Mouse (Mus musculus): ENCODE data around the gene Fbxl5. TPM values are rescaled to one million over a fixed set of nuclear protein-coding genes. Genes with fewer than 3 reads are reported as not detected.
A peak's percentile ranks its signal among the peaks of the same experiment; 100 is the strongest.

The Fbxl5 gene
- polyA plus RNA-seq, 1 experiment from 2014 or later = 41.8 TPM

DNA sequence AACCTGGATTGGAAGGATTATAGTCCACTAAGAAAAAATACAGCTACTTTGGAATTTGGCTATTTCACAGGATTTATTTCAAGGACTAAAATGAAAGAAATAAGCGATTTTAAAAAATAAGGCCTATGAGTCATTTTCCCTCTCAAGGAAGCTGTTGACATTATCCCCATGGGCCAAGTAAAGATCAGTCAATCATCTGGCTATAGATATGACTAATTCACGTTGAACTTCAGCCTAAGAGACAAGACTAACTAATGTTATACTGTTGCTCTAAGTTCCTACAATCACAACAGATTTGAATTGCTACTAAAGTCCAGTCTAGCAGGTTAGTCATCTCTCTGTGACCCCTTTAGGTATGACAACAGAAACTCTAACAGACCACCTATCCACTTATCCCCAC lies 37.4 kb downstream of the Fbxl5 start:
- Histone ChIP-seq H3K27me3 (ENCODE audit: control insufficient read depth, insufficient read depth, low read length) (no peaks in the 10 kb centered on the region), H3K4me1 (ENCODE audit: control insufficient read depth, insufficient read depth, low read length) (peaks cover 5% of the 10 kb centered on the region), H3K4me2 (no peak overlapping the region), H3K27ac (ENCODE audit: low read depth, low read length) (no peak overlapping the region), H3K4me3 (ENCODE audit: low read depth, low read length) (no peak overlapping the region), H3K9me3 (replicated peaks; ENCODE audit: control insufficient read depth, low read length) (no peaks in the 10 kb centered on the region), H3K9ac (ENCODE audit: low read depth, low read length) (no peak overlapping the region), H3K36me3 (ENCODE audit: control insufficient read depth, insufficient read depth, low read length) (no peaks in the 10 kb centered on the region)
- 66% methylated on average over 2 of the region's 2 CpGs for WGBS (ENCODE audit: insufficient replicate concordance)
- ATAC-seq (replicated peaks; ENCODE audit: insufficient number of reproducible peaks, low FRiP score, low TSS enrichment) = no peak

DNA sequence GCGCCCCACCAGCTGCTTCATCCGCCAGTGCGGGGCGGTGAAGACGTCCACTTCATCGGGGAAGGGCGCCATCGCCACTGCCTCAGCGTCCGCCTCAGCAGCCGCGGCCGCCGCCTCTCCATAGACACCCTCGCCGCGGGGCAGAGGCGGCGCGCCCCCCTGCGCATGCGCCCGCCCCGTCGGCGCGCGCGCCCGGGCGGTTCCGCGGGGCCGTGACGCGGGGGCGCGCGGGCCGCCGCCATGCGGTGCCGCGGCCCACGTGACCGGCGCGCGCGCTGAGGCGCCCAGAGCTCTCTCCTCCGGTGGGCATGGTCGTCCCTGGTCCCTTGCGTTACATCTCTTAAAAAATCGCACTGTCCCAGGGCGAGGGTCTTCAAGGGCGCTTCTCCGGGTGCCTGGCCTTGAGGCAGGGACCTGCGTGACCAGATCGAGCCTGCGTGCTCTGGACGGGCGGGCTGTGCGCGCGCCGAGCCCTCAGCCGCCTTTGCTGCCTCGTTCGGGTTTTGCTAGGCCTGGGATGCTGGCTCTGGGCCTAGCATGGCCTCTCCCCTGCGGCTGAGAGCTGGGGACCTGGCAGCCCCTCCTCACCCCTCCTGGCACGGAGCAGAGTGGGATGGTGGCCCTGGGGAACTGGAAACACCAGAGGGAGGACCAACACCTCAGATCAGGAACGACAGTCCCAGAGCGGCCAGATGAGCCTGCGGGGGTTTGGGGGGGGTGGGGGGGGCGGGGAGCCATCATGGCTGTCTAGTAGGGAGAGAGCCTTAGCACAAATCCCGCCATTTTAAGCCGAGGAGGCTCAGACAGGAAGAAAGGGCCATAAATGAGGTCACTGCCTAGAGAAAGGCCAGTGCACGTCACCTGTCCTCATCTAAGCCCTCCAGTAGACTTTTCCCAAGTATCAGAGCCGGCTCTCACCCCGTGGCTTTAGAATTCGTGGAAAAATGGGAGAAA lies 39.2 kb downstream of the Fbxl5 start:
- ATAC-seq (replicated peaks; ENCODE audit: insufficient number of reproducible peaks, low FRiP score, low TSS enrichment) = peak; percentile 90
- 5% methylated on average over 77 of the region's 82 CpGs for WGBS (ENCODE audit: insufficient replicate concordance)
- Histone ChIP-seq H3K9me3 (replicated peaks; ENCODE audit: control insufficient read depth, low read length) (no peaks in the 10 kb centered on the region), H3K27me3 (ENCODE audit: control insufficient read depth, insufficient read depth, low read length) (no peaks in the 10 kb centered on the region), H3K36me3 (ENCODE audit: control insufficient read depth, insufficient read depth, low read length) (no peaks in the 10 kb centered on the region), H3K4me3 (ENCODE audit: low read depth, low read length) (peak overlapping the region; percentile 91), H3K4me2 (peak overlapping the region; percentile 69), H3K27ac (ENCODE audit: low read depth, low read length) (peak overlapping the region; percentile 93), H3K9ac (ENCODE audit: low read depth, low read length) (peak overlapping the region; percentile 95), H3K4me1 (ENCODE audit: control insufficient read depth, insufficient read depth, low read length) (peaks cover 5% of the 10 kb centered on the region)

DNA sequence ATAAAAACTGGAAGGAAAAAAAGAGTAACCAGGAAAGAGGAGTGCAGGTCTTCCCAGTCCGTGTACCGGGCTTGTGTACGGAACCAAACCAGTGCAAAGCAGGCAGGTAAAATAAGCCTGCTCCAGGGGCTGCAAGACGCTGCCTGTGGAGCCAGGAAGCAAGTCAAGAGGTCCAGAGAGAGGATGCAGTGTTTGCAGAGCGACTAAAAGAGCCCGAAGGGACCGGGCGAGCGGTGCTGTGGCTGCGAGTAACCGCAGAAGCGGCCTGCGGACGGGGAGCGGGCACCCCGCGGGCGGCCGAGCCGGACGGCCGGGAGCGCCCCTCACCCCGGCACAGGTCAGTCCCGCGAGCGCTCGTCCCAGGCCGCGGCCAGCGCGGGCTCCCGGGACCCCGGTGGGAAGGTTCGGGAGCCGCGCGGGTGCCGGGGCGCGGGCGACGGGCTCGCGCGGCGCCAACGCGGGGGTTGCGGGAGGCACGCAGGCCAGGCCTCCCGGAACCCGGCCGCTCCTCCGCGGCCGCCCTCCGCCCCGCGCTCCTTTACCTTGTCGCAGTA lies 39.9 kb downstream of the Fbxl5 start:
- peak; percentile 74 for ATAC-seq (replicated peaks; ENCODE audit: insufficient number of reproducible peaks, low FRiP score, low TSS enrichment)
- H3K9ac ChIP-seq (ENCODE audit: low read depth, low read length) = peak overlapping the region; percentile 95
- H3K27me3 ChIP-seq (ENCODE audit: control insufficient read depth, insufficient read depth, low read length) = no peaks in the 10 kb centered on the region
- H3K4me3 ChIP-seq (ENCODE audit: low read depth, low read length) = peak overlapping the region; percentile 91
- peaks cover 5% of the 10 kb centered on the region for H3K4me1 ChIP-seq (ENCODE audit: control insufficient read depth, insufficient read depth, low read length)
- H3K9me3 ChIP-seq (replicated peaks; ENCODE audit: control insufficient read depth, low read length) = no peaks in the 10 kb centered on the region
- 0% methylated on average over 51 of the region's 61 CpGs for WGBS (ENCODE audit: insufficient replicate concordance)
- peak overlapping the region; percentile 93 for H3K27ac ChIP-seq (ENCODE audit: low read depth, low read length)
- peak overlapping the region; percentile 69 for H3K4me2 ChIP-seq
- no peaks in the 10 kb centered on the region for H3K36me3 ChIP-seq (ENCODE audit: control insufficient read depth, insufficient read depth, low read length)

DNA sequence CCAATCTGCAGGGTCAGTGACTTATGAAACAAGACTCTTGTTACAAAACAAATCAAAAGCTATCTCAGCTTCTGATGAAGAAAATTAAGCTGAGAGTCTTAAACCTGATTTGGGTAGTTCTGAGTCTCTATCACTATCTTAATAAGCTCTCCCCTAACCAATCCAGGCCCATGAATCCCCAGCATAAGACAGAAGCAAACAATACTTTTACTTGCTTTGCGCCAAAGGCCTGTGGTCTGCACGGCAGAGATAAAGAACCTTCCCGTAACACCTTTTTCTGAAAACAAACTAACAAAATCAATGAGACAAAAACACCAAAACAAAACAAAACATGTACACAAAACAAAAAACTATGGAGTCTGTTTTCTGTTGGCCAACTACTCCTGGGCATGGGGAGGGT lies 42.9 kb downstream of the Fbxl5 start:
- Histone ChIP-seq H3K4me3 (ENCODE audit: low read depth, low read length) (no peak overlapping the region), H3K4me1 (ENCODE audit: control insufficient read depth, insufficient read depth, low read length) (peaks cover 5% of the 10 kb centered on the region), H3K9ac (ENCODE audit: low read depth, low read length) (no peak overlapping the region), H3K4me2 (no peak overlapping the region), H3K36me3 (ENCODE audit: control insufficient read depth, insufficient read depth, low read length) (no peaks in the 10 kb centered on the region), H3K9me3 (replicated peaks; ENCODE audit: control insufficient read depth, low read length) (no peaks in the 10 kb centered on the region), H3K27me3 (ENCODE audit: control insufficient read depth, insufficient read depth, low read length) (no peaks in the 10 kb centered on the region), H3K27ac (ENCODE audit: low read depth, low read length) (no peak overlapping the region)
- 75% methylated on average over 3 of the region's 3 CpGs for WGBS (ENCODE audit: insufficient replicate concordance)
- ATAC-seq (replicated peaks; ENCODE audit: insufficient number of reproducible peaks, low FRiP score, low TSS enrichment) = no peak

DNA sequence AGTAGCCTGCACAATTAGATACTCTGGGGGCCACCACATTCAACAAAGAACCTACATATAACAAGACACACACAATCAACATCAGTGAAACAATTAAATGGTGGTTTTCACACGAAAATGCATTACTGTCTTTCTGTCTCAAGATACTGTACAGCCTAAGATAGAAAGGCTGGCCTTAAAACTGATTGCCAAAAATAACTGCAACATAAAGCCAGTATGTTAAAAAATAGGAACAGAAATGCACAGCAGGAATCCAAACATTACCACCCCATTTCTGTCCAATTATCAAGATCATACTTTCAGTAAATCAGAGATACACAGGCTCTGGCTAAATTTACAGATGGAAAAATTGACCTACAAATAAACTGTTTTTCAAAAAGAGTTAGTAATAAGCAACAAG lies 44.4 kb downstream of the Fbxl5 start:
- Histone ChIP-seq H3K27me3 (ENCODE audit: control insufficient read depth, insufficient read depth, low read length) (no peaks in the 10 kb centered on the region), H3K27ac (ENCODE audit: low read depth, low read length) (no peak overlapping the region), H3K9ac (ENCODE audit: low read depth, low read length) (no peak overlapping the region), H3K4me3 (ENCODE audit: low read depth, low read length) (no peak overlapping the region), H3K36me3 (ENCODE audit: control insufficient read depth, insufficient read depth, low read length) (no peaks in the 10 kb centered on the region), H3K9me3 (replicated peaks; ENCODE audit: control insufficient read depth, low read length) (no peaks in the 10 kb centered on the region), H3K4me2 (no peak overlapping the region), H3K4me1 (ENCODE audit: control insufficient read depth, insufficient read depth, low read length) (peaks cover 5% of the 10 kb centered on the region)
- 48% methylated on average over 1 of the region's 1 CpGs for WGBS (ENCODE audit: insufficient replicate concordance)
- ATAC-seq (replicated peaks; ENCODE audit: insufficient number of reproducible peaks, low FRiP score, low TSS enrichment) = no peak

DNA sequence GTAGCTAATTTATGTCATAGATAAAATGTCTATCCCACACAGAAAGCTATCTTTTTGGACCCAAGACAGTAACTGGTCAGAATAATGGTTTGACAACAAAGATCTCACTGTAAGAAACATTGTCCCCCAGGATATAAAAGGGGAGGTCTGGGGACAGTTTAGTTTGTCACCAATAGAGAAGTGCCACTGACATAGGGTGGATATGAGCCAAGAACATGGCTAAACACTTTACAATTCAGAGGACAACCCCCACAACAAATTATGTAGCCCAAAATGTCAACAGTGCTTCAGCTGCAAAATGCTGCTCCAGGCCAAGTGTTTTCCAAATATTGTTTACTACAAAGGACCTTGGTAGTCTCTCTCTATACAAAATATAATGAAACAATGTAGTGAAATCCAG lies 45.0 kb downstream of the Fbxl5 start:
- H3K27me3 ChIP-seq (ENCODE audit: control insufficient read depth, insufficient read depth, low read length) = no peaks in the 10 kb centered on the region
- H3K4me2 ChIP-seq = no peak overlapping the region
- no peak for ATAC-seq (replicated peaks; ENCODE audit: insufficient number of reproducible peaks, low FRiP score, low TSS enrichment)
- peaks cover 5% of the 10 kb centered on the region for H3K4me1 ChIP-seq (ENCODE audit: control insufficient read depth, insufficient read depth, low read length)
- no peak overlapping the region for H3K27ac ChIP-seq (ENCODE audit: low read depth, low read length)
- no peaks in the 10 kb centered on the region for H3K36me3 ChIP-seq (ENCODE audit: control insufficient read depth, insufficient read depth, low read length)
- no peak overlapping the region for H3K9ac ChIP-seq (ENCODE audit: low read depth, low read length)
- H3K4me3 ChIP-seq (ENCODE audit: low read depth, low read length) = no peak overlapping the region
- no peaks in the 10 kb centered on the region for H3K9me3 ChIP-seq (replicated peaks; ENCODE audit: control insufficient read depth, low read length)

DNA sequence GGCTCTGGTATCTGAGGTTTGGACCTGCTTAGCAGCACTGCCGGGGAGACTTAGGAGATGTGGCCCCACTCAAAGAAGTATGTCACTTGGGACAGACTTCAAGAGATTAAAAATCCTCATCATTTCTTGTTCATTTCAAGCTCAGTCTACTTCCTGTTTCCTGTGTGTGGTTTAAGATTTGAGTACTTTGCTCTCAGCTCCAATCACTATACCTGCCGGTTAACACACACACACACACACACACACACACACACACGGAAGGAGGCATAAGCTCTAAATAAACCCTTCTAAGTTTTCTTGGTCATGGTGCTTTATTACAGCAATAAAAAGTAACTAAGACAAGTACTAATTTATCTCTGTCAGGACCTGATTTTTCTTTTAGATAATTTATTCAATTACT lies 49.9 kb downstream of the Fbxl5 start:
- no peak overlapping the region for H3K4me3 ChIP-seq (ENCODE audit: low read depth, low read length)
- 85% methylated on average over 3 of the region's 3 CpGs for WGBS (ENCODE audit: insufficient replicate concordance)
- H3K9ac ChIP-seq (ENCODE audit: low read depth, low read length) = no peak overlapping the region
- H3K9me3 ChIP-seq (replicated peaks; ENCODE audit: control insufficient read depth, low read length) = no peaks in the 10 kb centered on the region
- H3K27me3 ChIP-seq (ENCODE audit: control insufficient read depth, insufficient read depth, low read length) = no peaks in the 10 kb centered on the region
- H3K4me2 ChIP-seq = no peak overlapping the region
- H3K36me3 ChIP-seq (ENCODE audit: control insufficient read depth, insufficient read depth, low read length) = peaks cover 8% of the 10 kb centered on the region; the same call in 1 of the 2 replicates
- no peaks in the 10 kb centered on the region; the same call in 1 of the 2 replicates for H3K4me1 ChIP-seq (ENCODE audit: control insufficient read depth, insufficient read depth, low read length)
- ATAC-seq (replicated peaks; ENCODE audit: insufficient number of reproducible peaks, low FRiP score, low TSS enrichment) = no peak
- H3K27ac ChIP-seq (ENCODE audit: low read depth, low read length) = no peak overlapping the region

DNA sequence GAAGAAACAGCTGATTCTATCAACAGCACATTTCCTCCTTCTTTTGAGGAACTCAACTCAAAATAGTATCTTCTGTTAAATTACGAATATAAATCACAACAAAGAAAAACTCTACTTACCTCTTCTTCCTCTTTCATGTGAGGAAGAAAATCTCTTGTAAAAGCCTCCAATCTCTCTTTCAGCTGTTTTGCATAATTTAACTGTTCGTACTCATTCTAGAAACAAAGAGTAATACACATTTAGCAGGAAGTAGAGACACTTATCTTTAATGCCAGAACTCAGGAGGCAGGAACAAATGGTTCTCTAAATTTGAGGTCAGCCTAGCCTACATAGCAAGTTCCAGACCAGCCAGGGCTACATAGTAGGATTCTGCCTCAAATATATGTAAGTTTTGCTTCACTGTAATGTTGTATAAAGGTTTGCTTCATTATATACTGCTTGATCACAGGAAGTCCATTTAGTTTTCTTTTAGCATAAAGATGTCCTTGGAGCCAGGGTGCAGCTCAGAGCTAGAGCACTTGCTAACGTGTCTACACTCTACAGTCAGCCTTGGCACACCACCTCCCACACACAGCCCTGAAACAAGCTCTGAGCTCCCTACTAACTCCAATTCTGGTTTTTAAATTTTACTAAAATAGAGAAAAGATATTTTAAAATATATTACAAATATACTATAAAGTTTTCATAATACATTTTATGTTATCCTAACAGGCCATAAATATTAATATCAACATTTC lies 50.7 kb downstream of the Fbxl5 start:
- Histone ChIP-seq H3K27ac (ENCODE audit: low read depth, low read length) (no peak overlapping the region), H3K27me3 (ENCODE audit: control insufficient read depth, insufficient read depth, low read length) (no peaks in the 10 kb centered on the region), H3K4me1 (ENCODE audit: control insufficient read depth, insufficient read depth, low read length) (no peaks in the 10 kb centered on the region), H3K9me3 (replicated peaks; ENCODE audit: control insufficient read depth, low read length) (no peaks in the 10 kb centered on the region), H3K36me3 (ENCODE audit: control insufficient read depth, insufficient read depth, low read length) (peaks cover 8% of the 10 kb centered on the region; the same call in 1 of the 2 replicates), H3K4me3 (ENCODE audit: low read depth, low read length) (no peak overlapping the region), H3K4me2 (no peak overlapping the region), H3K9ac (ENCODE audit: low read depth, low read length) (no peak overlapping the region)
- no peak for ATAC-seq (replicated peaks; ENCODE audit: insufficient number of reproducible peaks, low FRiP score, low TSS enrichment)
- WGBS (ENCODE audit: insufficient replicate concordance) = 73% methylated on average over 3 of the region's 3 CpGs
